Mouse (Mus musculus): ENCODE data around the gene Alas2. TPM values are rescaled to one million over a fixed set of nuclear protein-coding genes. Genes with fewer than 3 reads are reported as not detected.

Gene Alas2
- polyA plus RNA-seq, 1 experiment from 2014 or later = 29.8 TPM

- WGBS = 91% methylated on average over 2 of the region's 2 CpGs
- ATAC-seq (ENCODE audit: low read depth) = no peak
- no peak overlapping the region for H3K4me2 ChIP-seq (ENCODE audit: low read depth, low read length)
- no peak overlapping the region for H3K9ac ChIP-seq (replicated peaks; ENCODE audit: low read depth, low read length)
- no peaks in the 10 kb centered on the region for H3K27me3 ChIP-seq (ENCODE audit: control insufficient read depth, insufficient read depth, low read length)
- no peaks in the 10 kb centered on the region for H3K9me3 ChIP-seq (ENCODE audit: control insufficient read depth, low read length)
- no peak overlapping the region for H3K4me3 ChIP-seq (ENCODE audit: low read depth, low read length)
- no peaks in the 10 kb centered on the region for H3K4me1 ChIP-seq (ENCODE audit: control insufficient read depth, insufficient read depth, low read length)
- H3K36me3 ChIP-seq (ENCODE audit: control insufficient read depth, insufficient read depth, low read length) = no peaks in the 10 kb centered on the region
- H3K27ac ChIP-seq (ENCODE audit: low read depth, low read length) = no peak overlapping the region
These were observed 4.8 kb downstream of the Alas2 start for GRCm38 (mm10) chrX:150551986-150552385.

GRCm38 (mm10) chrX:150554032-150554431 is 6.9 kb downstream of the Alas2 start:
- Histone ChIP-seq H3K9ac (replicated peaks; ENCODE audit: low read depth, low read length) (no peak overlapping the region), H3K4me2 (ENCODE audit: low read depth, low read length) (no peak overlapping the region), H3K9me3 (ENCODE audit: control insufficient read depth, low read length) (no peaks in the 10 kb centered on the region), H3K4me3 (ENCODE audit: low read depth, low read length) (no peak overlapping the region), H3K4me1 (ENCODE audit: control insufficient read depth, insufficient read depth, low read length) (no peaks in the 10 kb centered on the region), H3K36me3 (ENCODE audit: control insufficient read depth, insufficient read depth, low read length) (no peaks in the 10 kb centered on the region), H3K27ac (ENCODE audit: low read depth, low read length) (no peak overlapping the region), H3K27me3 (ENCODE audit: control insufficient read depth, insufficient read depth, low read length) (no peaks in the 10 kb centered on the region)
- WGBS = 92% methylated on average over 3 of the region's 3 CpGs
- no peak for ATAC-seq (ENCODE audit: low read depth)

GRCm38 (mm10) chrX:150564644-150565357 is 17.6 kb downstream of the Alas2 start:
- Histone ChIP-seq H3K4me3 (ENCODE audit: low read depth, low read length) (no peak overlapping the region), H3K27ac (ENCODE audit: low read depth, low read length) (no peak overlapping the region), H3K27me3 (ENCODE audit: control insufficient read depth, insufficient read depth, low read length) (no peaks in the 10 kb centered on the region), H3K4me1 (ENCODE audit: control insufficient read depth, insufficient read depth, low read length) (no peaks in the 10 kb centered on the region), H3K9me3 (ENCODE audit: control insufficient read depth, low read length) (no peaks in the 10 kb centered on the region), H3K4me2 (ENCODE audit: low read depth, low read length) (no peak overlapping the region), H3K9ac (replicated peaks; ENCODE audit: low read depth, low read length) (no peak overlapping the region), H3K36me3 (ENCODE audit: control insufficient read depth, insufficient read depth, low read length) (no peaks in the 10 kb centered on the region)
- 90% methylated on average over 10 of the region's 12 CpGs for WGBS
- ATAC-seq (ENCODE audit: low read depth) = no peak

GRCm38 (mm10) chrX:150581921-150582320 is 34.7 kb downstream of the Alas2 start:
- no peak overlapping the region for H3K27ac ChIP-seq (ENCODE audit: low read depth, low read length)
- H3K4me1 ChIP-seq (ENCODE audit: control insufficient read depth, insufficient read depth, low read length) = no peaks in the 10 kb centered on the region
- H3K36me3 ChIP-seq (ENCODE audit: control insufficient read depth, insufficient read depth, low read length) = no peaks in the 10 kb centered on the region
- no peak overlapping the region for H3K4me3 ChIP-seq (ENCODE audit: low read depth, low read length)
- no peaks in the 10 kb centered on the region for H3K27me3 ChIP-seq (ENCODE audit: control insufficient read depth, insufficient read depth, low read length)
- H3K4me2 ChIP-seq (ENCODE audit: low read depth, low read length) = no peak overlapping the region
- H3K9ac ChIP-seq (replicated peaks; ENCODE audit: low read depth, low read length) = no peak overlapping the region
- ATAC-seq (ENCODE audit: low read depth) = no peak
- no peaks in the 10 kb centered on the region for H3K9me3 ChIP-seq (ENCODE audit: control insufficient read depth, low read length)

GRCm38 (mm10) chrX:150585116-150585515 is 37.9 kb downstream of the Alas2 start:
- Histone ChIP-seq H3K27ac (ENCODE audit: low read depth, low read length) (no peak overlapping the region), H3K9me3 (ENCODE audit: control insufficient read depth, low read length) (no peaks in the 10 kb centered on the region), H3K9ac (replicated peaks; ENCODE audit: low read depth, low read length) (no peak overlapping the region), H3K36me3 (ENCODE audit: control insufficient read depth, insufficient read depth, low read length) (no peaks in the 10 kb centered on the region), H3K4me3 (ENCODE audit: low read depth, low read length) (no peak overlapping the region), H3K4me1 (ENCODE audit: control insufficient read depth, insufficient read depth, low read length) (no peaks in the 10 kb centered on the region), H3K27me3 (ENCODE audit: control insufficient read depth, insufficient read depth, low read length) (no peaks in the 10 kb centered on the region), H3K4me2 (ENCODE audit: low read depth, low read length) (no peak overlapping the region)
- WGBS = 95% methylated on average over 8 of the region's 8 CpGs
- ATAC-seq (ENCODE audit: low read depth) = no peak

- H3K36me3 ChIP-seq (ENCODE audit: control insufficient read depth, insufficient read depth, low read length) = no peaks in the 10 kb centered on the region
- no peaks in the 10 kb centered on the region for H3K9me3 ChIP-seq (ENCODE audit: control insufficient read depth, low read length)
- ATAC-seq (ENCODE audit: low read depth) = peak; percentile 96
- peak within 1 kb of the TSS; percentile 44 for H3K4me3 ChIP-seq (ENCODE audit: low read depth, low read length)
- peak within 1 kb of the TSS; percentile 61 for H3K4me2 ChIP-seq (ENCODE audit: low read depth, low read length)
- 21% methylated on average over 32 of the region's 35 CpGs for WGBS
- H3K4me1 ChIP-seq (ENCODE audit: control insufficient read depth, insufficient read depth, low read length) = no peaks in the 10 kb centered on the region
- peak within 1 kb of the TSS; percentile 62 for H3K27ac ChIP-seq (ENCODE audit: low read depth, low read length)
- no peaks in the 10 kb centered on the region for H3K27me3 ChIP-seq (ENCODE audit: control insufficient read depth, insufficient read depth, low read length)
- H3K9ac ChIP-seq (replicated peaks; ENCODE audit: low read depth, low read length) = peak within 1 kb of the TSS; percentile 55; the same call in 1 of the 2 replicates
These were observed 41.0 kb downstream of the Alas2 start, which contains the start of gene Pfkfb1 for GRCm38 (mm10) chrX:150588023-150588764. Gene Pfkfb1 (plus strand): TSS chrX:150588229.

- no peak for ATAC-seq (ENCODE audit: low read depth)
- 79% methylated on average over 5 of the region's 5 CpGs for WGBS
- Histone ChIP-seq H3K36me3 (ENCODE audit: control insufficient read depth, insufficient read depth, low read length) (no peaks in the 10 kb centered on the region), H3K4me2 (ENCODE audit: low read depth, low read length) (peak within 1 kb of the TSS; percentile 61; the same call in 1 of the 2 replicates), H3K27ac (ENCODE audit: low read depth, low read length) (no peak within 1 kb of the TSS), H3K9me3 (ENCODE audit: control insufficient read depth, low read length) (no peaks in the 10 kb centered on the region), H3K4me1 (ENCODE audit: control insufficient read depth, insufficient read depth, low read length) (no peaks in the 10 kb centered on the region), H3K27me3 (ENCODE audit: control insufficient read depth, insufficient read depth, low read length) (no peaks in the 10 kb centered on the region), H3K4me3 (ENCODE audit: low read depth, low read length) (no peak within 1 kb of the TSS), H3K9ac (replicated peaks; ENCODE audit: low read depth, low read length) (no peak within 1 kb of the TSS)
These were observed 42.5 kb downstream of the Alas2 start, which contains the start of gene Apex2 for GRCm38 (mm10) chrX:150589696-150590095. Gene Apex2 (minus strand): TSS chrX:150589868.

- H3K9me3 ChIP-seq (ENCODE audit: control insufficient read depth, low read length) = no peaks in the 10 kb centered on the region
- no peaks in the 10 kb centered on the region for H3K27me3 ChIP-seq (ENCODE audit: control insufficient read depth, insufficient read depth, low read length)
- ATAC-seq (ENCODE audit: low read depth) = no peak
- H3K4me2 ChIP-seq (ENCODE audit: low read depth, low read length) = no peak overlapping the region
- no peak overlapping the region for H3K27ac ChIP-seq (ENCODE audit: low read depth, low read length)
- H3K4me3 ChIP-seq (ENCODE audit: low read depth, low read length) = no peak overlapping the region
- WGBS = 85% methylated on average over 12 of the region's 12 CpGs
- no peaks in the 10 kb centered on the region for H3K4me1 ChIP-seq (ENCODE audit: control insufficient read depth, insufficient read depth, low read length)
- H3K9ac ChIP-seq (replicated peaks; ENCODE audit: low read depth, low read length) = no peak overlapping the region
- H3K36me3 ChIP-seq (ENCODE audit: control insufficient read depth, insufficient read depth, low read length) = no peaks in the 10 kb centered on the region
These were observed 46.3 kb downstream of the Alas2 start for GRCm38 (mm10) chrX:150593266-150594035.

Measured in neural tube, embryonic 14.5 days (tissue).